Mouse (Mus musculus) thymus, adult 2 months (tissue): Measurements from ENCODE around the gene Safb.

ENCODE experiments used
- CTCF ChIP-seq: fragments of 200-500 bp; IDR thresholded peaks from 2 replicates; pipeline ENCODE4 v1.5.1; 2012; ENCODE audit warnings: mild to moderate bottlenecking, control low read depth, low read length, moderate library complexity, borderline replicate concordance; ENCODE audit not compliant: control insufficient read depth, poor library complexity, insufficient read depth; ENCODE audit errors: extremely low read depth
- POLR2A ChIP-seq: fragments of 200-500 bp; IDR thresholded peaks from 2 replicates; pipeline ENCODE4 v1.6.1; 2012; ENCODE audit warnings: mild to moderate bottlenecking, low read length, control low read depth, moderate library complexity; ENCODE audit not compliant: control insufficient read depth, poor library complexity, insufficient read depth; ENCODE audit errors: extremely low read depth

- no peak for TF ChIP-seq CTCF
- no peak for TF ChIP-seq POLR2A
Observed at GRCm38 (mm10) chr17:56605431-56605830, 20.8 kb downstream of the Safb start.
